Mouse (Mus musculus): ENCODE measurements around the gene Smoc2.

- no peak for TF ChIP-seq CTCF (conservative IDR thresholded peaks at IDR 0.05; ENCODE audit: insufficient read depth, insufficient read length, low read depth, low read length)
- TF ChIP-seq POLR2A (IDR thresholded peaks at IDR 0.05; ENCODE audit: low read depth, low read length) = no peak
Observed at GRCm38 (mm10) chr17:14250401-14250800, 28.9 kb upstream of the Smoc2 start.
